Mouse (Mus musculus): ENCODE data around the gene Slc7a10. TPM values are rescaled to one million over a fixed set of nuclear protein-coding genes. Genes with fewer than 3 reads are reported as not detected.

The Slc7a10 gene
- polyA plus RNA-seq, 2 experiments, result 2.7 to 7.5 TPM

Other genes starting within 250 kb of the Slc7a10 start
- 18.1 and 27.6 TPM in 2 replicates for gene Cebpg, start 129.8 kb upstream of the Slc7a10 start, polyA plus RNA-seq (2012; rRNA removed)
- 39.3 and 41.6 TPM in 2 replicates for gene Cebpg, start 129.8 kb upstream of the Slc7a10 start, polyA plus RNA-seq (2014; fragmentation: Nextera tagmentation; extraction: Ambion mirVana)
- gene Cebpa, start 67.1 kb upstream of the Slc7a10 start, polyA plus RNA-seq (2012; rRNA removed), result 23.6 and 25.4 TPM in 2 replicates
- 13.0 and 14.6 TPM in 2 replicates for gene Cebpa, start 67.1 kb upstream of the Slc7a10 start, polyA plus RNA-seq (2014; fragmentation: Nextera tagmentation; extraction: Ambion mirVana)
- gene Lrp3, start 29.1 kb downstream of the Slc7a10 start, polyA plus RNA-seq (2012; rRNA removed), result 31.7 and 43.3 TPM in 2 replicates
- gene Lrp3, start 29.1 kb downstream of the Slc7a10 start, polyA plus RNA-seq (2014; fragmentation: Nextera tagmentation; extraction: Ambion mirVana), result 11.7 and 12.7 TPM in 2 replicates
- gene Gpatch1, start 132.1 kb downstream of the Slc7a10 start, polyA plus RNA-seq (2012; rRNA removed), result 10.2 and 12.8 TPM in 2 replicates
- 15.8 and 21.2 TPM in 2 replicates for gene Gpatch1, start 132.1 kb downstream of the Slc7a10 start, polyA plus RNA-seq (2014; fragmentation: Nextera tagmentation; extraction: Ambion mirVana)
- gene Rhpn2, start 147.8 kb downstream of the Slc7a10 start, polyA plus RNA-seq (2012; rRNA removed), result 1.8 and 2.5 TPM in 2 replicates
- gene Rhpn2, start 147.8 kb downstream of the Slc7a10 start, polyA plus RNA-seq (2014; fragmentation: Nextera tagmentation; extraction: Ambion mirVana), result 1.7 and 2.0 TPM in 2 replicates
- gene Faap24, start 210.5 kb downstream of the Slc7a10 start, polyA plus RNA-seq (2012; rRNA removed), result 5.1 and 5.7 TPM in 2 replicates
- 13.0 and 14.3 TPM in 2 replicates for gene Faap24, start 210.5 kb downstream of the Slc7a10 start, polyA plus RNA-seq (2014; fragmentation: Nextera tagmentation; extraction: Ambion mirVana)
- gene Cep89, start 210.7 kb downstream of the Slc7a10 start, polyA plus RNA-seq (2012; rRNA removed), result 25.8 and 32.9 TPM in 2 replicates
- 25.7 and 28.0 TPM in 2 replicates for gene Cep89, start 210.7 kb downstream of the Slc7a10 start, polyA plus RNA-seq (2014; fragmentation: Nextera tagmentation; extraction: Ambion mirVana)

All from limb, embryonic 14.5 days (tissue).